Mouse (Mus musculus) erythroblast, embryonic 14.5 days (primary cell): Measurements from ENCODE around the gene Rab3gap1. TPM values are rescaled to one million over a fixed set of nuclear protein-coding genes. Genes with fewer than 3 reads are reported as not detected.
"Not testable (repeated sequence)": the region's sequence is repeated elsewhere in the genome, so short reads cannot be mapped to it uniquely, and the experiment has no call there.

ENCODE experiments used
- H3K27me3 ChIP-seq: 2 replicates; pipeline ENCODE4 v1.6.1; 2012; ENCODE audit warnings: inconsistent platforms; ENCODE audit not compliant: control insufficient read depth
- H3K36me3 ChIP-seq: 2 replicates; pipeline ENCODE4 v1.6.1; 2012; ENCODE audit warnings: mild to moderate bottlenecking, inconsistent platforms; ENCODE audit not compliant: control insufficient read depth
- H3K4me1 ChIP-seq: 2 replicates; pipeline ENCODE4 v1.6.1; 2012; ENCODE audit warnings: inconsistent platforms; ENCODE audit not compliant: control insufficient read depth
- H3K4me3 ChIP-seq: replicated peaks from 2 replicates; pipeline ENCODE3; 2012; ENCODE audit warnings: moderate library complexity, mild to moderate bottlenecking, inconsistent platforms
- H3K9me3 ChIP-seq: 2 replicates; pipeline ENCODE4 v1.6.1; 2012; ENCODE audit warnings: low read length, inconsistent platforms, mixed read lengths; ENCODE audit not compliant: control insufficient read depth
- GATA1 ChIP-seq: IDR thresholded peaks from 2 replicates; pipeline ENCODE4 v1.6.1; 2012; ENCODE audit warnings: low read length, inconsistent platforms, mixed read lengths
- TAL1 ChIP-seq: IDR thresholded peaks from 3 replicates; pipeline ENCODE4 v1.6.1; 2012; ENCODE audit warnings: low read length, inconsistent platforms, mixed read lengths
- polyA plus RNA-seq: library from polyadenylated mRNA; stranded (reverse); fragments of >175 nt; gene quantifications from 2 replicates; pipeline ENCODE4 v1.2.3, GENCODE M21; 2012

Rab3gap1 gene
- polyA plus RNA-seq, 1 experiment = 1.3 TPM

GRCm38 (mm10) chr1:127946615-127947249, 78.2 kb downstream of the Rab3gap1 start:
- no peak for TF ChIP-seq TAL1
- TF ChIP-seq GATA1 = peak; percentile 62; the same call in 1 of the 2 replicates
- Histone ChIP-seq H3K36me3 (peaks cover 53% of the 10 kb centered on the region), H3K9me3 (peaks cover 4% of the 10 kb centered on the region), H3K27me3 (no peaks in the 10 kb centered on the region), H3K4me1 (no peaks in the 10 kb centered on the region), H3K4me3 (no peak overlapping the region)

- H3K4me3 ChIP-seq = no peak overlapping the region
- no peaks in the 10 kb centered on the region for H3K4me1 ChIP-seq
- no peaks in the 10 kb centered on the region for H3K27me3 ChIP-seq
- peaks cover 47% of the 10 kb centered on the region for H3K36me3 ChIP-seq
- H3K9me3 ChIP-seq = peaks cover 4% of the 10 kb centered on the region
- TF ChIP-seq GATA1 = no peak
- no peak for TF ChIP-seq TAL1
Observed at GRCm38 (mm10) chr1:127948748-127949147, 80.2 kb downstream of the Rab3gap1 start.

- no peaks in the 10 kb centered on the region for H3K4me1 ChIP-seq
- peaks cover 37% of the 10 kb centered on the region for H3K36me3 ChIP-seq
- H3K4me3 ChIP-seq = no peak overlapping the region
- TF ChIP-seq GATA1 (no peak), TAL1 (no peak)
- H3K27me3 ChIP-seq = no peaks in the 10 kb centered on the region
- H3K9me3 ChIP-seq = peaks cover 4% of the 10 kb centered on the region
Observed at GRCm38 (mm10) chr1:127952276-127952675, 83.7 kb downstream of the Rab3gap1 start.

- H3K4me1 ChIP-seq, H3K4me3 ChIP-seq, H3K27me3 ChIP-seq, H3K9me3 ChIP-seq: not testable (repeated sequence)
- H3K36me3 ChIP-seq = peaks cover 38% of the 10 kb centered on the region
Observed at GRCm38 (mm10) chr1:127954198-127954597, 85.6 kb downstream of the Rab3gap1 start.

GRCm38 (mm10) chr1:127954800-127955199, 86.2 kb downstream of the Rab3gap1 start:
- peaks cover 43% of the 10 kb centered on the region for H3K36me3 ChIP-seq
- H3K27me3 ChIP-seq = no peaks in the 10 kb centered on the region
- H3K4me3 ChIP-seq = no peak overlapping the region
- no peaks in the 10 kb centered on the region for H3K4me1 ChIP-seq
- TF ChIP-seq GATA1 (no peak), TAL1 (no peak)
- H3K9me3 ChIP-seq = no peaks in the 10 kb centered on the region

GRCm38 (mm10) chr1:127956524-127956923, 88.0 kb downstream of the Rab3gap1 start:
- Histone ChIP-seq H3K36me3 (peaks cover 55% of the 10 kb centered on the region), H3K4me3 (no peak overlapping the region)

GRCm38 (mm10) chr1:127958801-127959200, 90.2 kb downstream of the Rab3gap1 start:
- H3K9me3 ChIP-seq = no peaks in the 10 kb centered on the region
- TF ChIP-seq GATA1 = no peak
- TF ChIP-seq TAL1 = no peak
- H3K4me3 ChIP-seq = no peak overlapping the region
- H3K36me3 ChIP-seq = peaks cover 51% of the 10 kb centered on the region
- no peaks in the 10 kb centered on the region for H3K4me1 ChIP-seq
- no peaks in the 10 kb centered on the region for H3K27me3 ChIP-seq

More at GRCm38 (mm10) chr1:127956524-127956923, 88.0 kb downstream of the Rab3gap1 start:
- no peaks in the 10 kb centered on the region for H3K27me3 ChIP-seq
- no peak for TF ChIP-seq GATA1
- TF ChIP-seq TAL1 = no peak
- no peaks in the 10 kb centered on the region for H3K4me1 ChIP-seq
- no peaks in the 10 kb centered on the region for H3K9me3 ChIP-seq

- Histone ChIP-seq H3K4me1 (no peaks in the 10 kb centered on the region), H3K9me3 (no peaks in the 10 kb centered on the region), H3K36me3 (peaks cover 49% of the 10 kb centered on the region), H3K27me3 (no peaks in the 10 kb centered on the region), H3K4me3 (no peak overlapping the region)
- no peak for TF ChIP-seq GATA1
- no peak for TF ChIP-seq TAL1
Observed at GRCm38 (mm10) chr1:127959312-127959718, 90.7 kb downstream of the Rab3gap1 start.

GRCm38 (mm10) chr1:127961140-127961539, 92.6 kb downstream of the Rab3gap1 start:
- Histone ChIP-seq H3K27me3 (no peaks in the 10 kb centered on the region), H3K9me3 (no peaks in the 10 kb centered on the region), H3K4me1 (no peaks in the 10 kb centered on the region), H3K4me3 (no peak overlapping the region), H3K36me3 (peaks cover 50% of the 10 kb centered on the region)
- TF ChIP-seq GATA1 (no peak), TAL1 (no peak)

- H3K9me3 ChIP-seq = no peaks in the 10 kb centered on the region
- no peaks in the 10 kb centered on the region for H3K4me1 ChIP-seq
- H3K4me3 ChIP-seq = no peak overlapping the region
- H3K27me3 ChIP-seq = no peaks in the 10 kb centered on the region
- TF ChIP-seq GATA1 (no peak), TAL1 (no peak)
- H3K36me3 ChIP-seq = peaks cover 43% of the 10 kb centered on the region
Observed at GRCm38 (mm10) chr1:127963326-127963725, 94.8 kb downstream of the Rab3gap1 start.
